Mouse (Mus musculus) hindbrain, embryonic 10.5 days (tissue): Measurements from ENCODE around the gene Efcc1. TPM values are rescaled to one million over a fixed set of nuclear protein-coding genes. Genes with fewer than 3 reads are reported as not detected.
A peak's percentile ranks its signal among the peaks of the same experiment; 100 is the strongest.

Experiments
- DNase-seq: peaks from one replicate; pipeline ENCODE4 v3.0.0-alpha.2; 2017; ENCODE audit warnings: low spot score
- H3K27ac ChIP-seq: fragments of 300-500 bp; sonication (generic); 2 replicates; pipeline ENCODE4 v1.5.1; 2016; ENCODE audit warnings: mild to moderate bottlenecking, moderate library complexity
- H3K27me3 ChIP-seq: fragments of 300-500 bp; sonication (generic); 2 replicates; pipeline ENCODE4 v1.6.1; 2016; ENCODE audit warnings: mild to moderate bottlenecking; ENCODE audit not compliant: poor library complexity, insufficient read depth, severe bottlenecking
- H3K36me3 ChIP-seq: fragments of 300-500 bp; sonication (generic); 2 replicates; pipeline ENCODE4 v1.6.1; 2016; ENCODE audit warnings: mild to moderate bottlenecking, moderate library complexity
- H3K4me1 ChIP-seq: fragments of 300-500 bp; sonication (generic); replicated peaks from 2 replicates; pipeline ENCODE4 v1.6.1; 2016; ENCODE audit warnings: mild to moderate bottlenecking
- H3K4me3 ChIP-seq: fragments of 300-500 bp; sonication (generic); 2 replicates; pipeline ENCODE4 v1.5.1; 2016; ENCODE audit warnings: mild to moderate bottlenecking, moderate library complexity
- H3K9me3 ChIP-seq: fragments of 300-500 bp; sonication (generic); 2 replicates; pipeline ENCODE4 v1.6.1; 2016; ENCODE audit warnings: mild to moderate bottlenecking, moderate library complexity
- WGBS: fragments of 180-500 bp; shearing (Covaris S2); methylation state at CpG from one replicate; pipeline ENCODE4 v1.1.7; 2016; 5-methylcytosine and 5-hydroxymethylcytosine counted together
- polyA plus RNA-seq: library from polyadenylated mRNA; unstranded; fragments of >200 nt; fragmentation: Nextera tagmentation; extraction: Ambion mirVana; gene quantifications from 2 replicates; pipeline ENCODE4 v1.2.1, GENCODE M21; 2016

Efcc1 gene
- polyA plus RNA-seq, 1 experiment from 2014 or later, result 5.8 TPM

GRCm38 (mm10) chr6:87788896-87789587 lies 58.4 kb downstream of the Efcc1 start:
- no peak for DNase-seq
- Histone ChIP-seq H3K9me3 (no peaks in the 10 kb centered on the region), H3K27me3 (no peaks in the 10 kb centered on the region), H3K36me3 (peaks cover 13% of the 10 kb centered on the region), H3K4me3 (no peak overlapping the region), H3K27ac (no peak overlapping the region), H3K4me1 (peaks cover 6% of the 10 kb centered on the region; the same call in 1 of the 2 replicates)
- WGBS, result 72% methylated on average over 5 of the region's 5 CpGs

GRCm38 (mm10) chr6:87789791-87790190 lies 59.1 kb downstream of the Efcc1 start:
- Histone ChIP-seq H3K36me3 (peaks cover 13% of the 10 kb centered on the region), H3K9me3 (no peaks in the 10 kb centered on the region), H3K27me3 (no peaks in the 10 kb centered on the region), H3K4me3 (no peak overlapping the region), H3K27ac (no peak overlapping the region), H3K4me1 (peaks cover 6% of the 10 kb centered on the region; the same call in 1 of the 2 replicates)
- no peak for DNase-seq
- WGBS, result 92% methylated on average over 6 of the region's 6 CpGs

GRCm38 (mm10) chr6:87790779-87791480 lies 60.3 kb downstream of the Efcc1 start:
- no peak overlapping the region for H3K4me3 ChIP-seq
- H3K36me3 ChIP-seq, result peaks cover 13% of the 10 kb centered on the region
- H3K27me3 ChIP-seq, result no peaks in the 10 kb centered on the region
- no peak overlapping the region for H3K27ac ChIP-seq
- WGBS, result 74% methylated on average over 7 of the region's 7 CpGs
- DNase-seq, result no peak
- no peaks in the 10 kb centered on the region for H3K9me3 ChIP-seq
- H3K4me1 ChIP-seq, result peaks cover 15% of the 10 kb centered on the region

- WGBS, result 94% methylated on average over 5 of the region's 5 CpGs
- Histone ChIP-seq H3K4me3 (no peak overlapping the region), H3K27ac (no peak overlapping the region), H3K4me1 (peaks cover 19% of the 10 kb centered on the region), H3K9me3 (no peaks in the 10 kb centered on the region), H3K27me3 (no peaks in the 10 kb centered on the region), H3K36me3 (peaks cover 13% of the 10 kb centered on the region)
- no peak for DNase-seq
Observed at GRCm38 (mm10) chr6:87791826-87792225, 61.2 kb downstream of the Efcc1 start.

- Histone ChIP-seq H3K4me1 (peaks cover 19% of the 10 kb centered on the region), H3K27ac (no peak overlapping the region), H3K4me3 (no peak overlapping the region), H3K9me3 (no peaks in the 10 kb centered on the region), H3K36me3 (peaks cover 13% of the 10 kb centered on the region), H3K27me3 (no peaks in the 10 kb centered on the region)
- WGBS, result 94% methylated on average over 10 of the region's 10 CpGs
- no peak for DNase-seq
Observed at GRCm38 (mm10) chr6:87793821-87794510, 63.3 kb downstream of the Efcc1 start.

- 49% methylated on average over 6 of the region's 6 CpGs for WGBS
- Histone ChIP-seq H3K36me3 (peaks cover 13% of the 10 kb centered on the region), H3K27ac (peak overlapping the region; percentile 42; the same call in 1 of the 2 replicates), H3K9me3 (no peaks in the 10 kb centered on the region), H3K4me1 (peaks cover 13% of the 10 kb centered on the region), H3K4me3 (no peak overlapping the region), H3K27me3 (no peaks in the 10 kb centered on the region)
- DNase-seq, result no peak
Observed at GRCm38 (mm10) chr6:87795385-87796150, 64.9 kb downstream of the Efcc1 start.

GRCm38 (mm10) chr6:87796251-87796880 lies 65.7 kb downstream of the Efcc1 start:
- H3K9me3 ChIP-seq, result no peaks in the 10 kb centered on the region

GRCm38 (mm10) chr6:87797321-87797720 lies 66.7 kb downstream of the Efcc1 start:
- H3K27me3 ChIP-seq, result no peaks in the 10 kb centered on the region
- H3K9me3 ChIP-seq, result no peaks in the 10 kb centered on the region
- H3K4me3 ChIP-seq, result no peak overlapping the region
- DNase-seq, result no peak
- peaks cover 13% of the 10 kb centered on the region for H3K4me1 ChIP-seq
- WGBS, result 61% methylated on average over 2 of the region's 2 CpGs
- H3K27ac ChIP-seq, result no peak overlapping the region
- peaks cover 4% of the 10 kb centered on the region for H3K36me3 ChIP-seq

More at GRCm38 (mm10) chr6:87796251-87796880, 65.7 kb downstream of the Efcc1 start:
- no peak overlapping the region for H3K4me3 ChIP-seq
- H3K36me3 ChIP-seq, result peaks cover 13% of the 10 kb centered on the region
- peaks cover 13% of the 10 kb centered on the region for H3K4me1 ChIP-seq
- H3K27ac ChIP-seq, result no peak overlapping the region
- WGBS, result 90% methylated on average over 6 of the region's 6 CpGs
- DNase-seq, result no peak
- no peaks in the 10 kb centered on the region for H3K27me3 ChIP-seq

- H3K9me3 ChIP-seq, result no peaks in the 10 kb centered on the region
- peaks cover 13% of the 10 kb centered on the region for H3K4me1 ChIP-seq
- peaks cover 5% of the 10 kb centered on the region for H3K36me3 ChIP-seq
- H3K4me3 ChIP-seq, result no peak overlapping the region
- H3K27ac ChIP-seq, result no peak overlapping the region
- DNase-seq, result no peak
- 90% methylated on average over 6 of the region's 6 CpGs for WGBS
- H3K27me3 ChIP-seq, result no peaks in the 10 kb centered on the region
Observed at GRCm38 (mm10) chr6:87799576-87799975, 68.9 kb downstream of the Efcc1 start.

GRCm38 (mm10) chr6:87802462-87802861 lies 71.8 kb downstream of the Efcc1 start:
- Histone ChIP-seq H3K36me3 (peaks cover 12% of the 10 kb centered on the region), H3K9me3 (no peaks in the 10 kb centered on the region), H3K27ac (no peak overlapping the region), H3K4me1 (0 out of 2 replicates have a peak, but pooled peaks cover 4% of the 10 kb centered on the region), H3K4me3 (no peak overlapping the region), H3K27me3 (no peaks in the 10 kb centered on the region)
- 88% methylated on average over 7 of the region's 7 CpGs for WGBS
- DNase-seq, result no peak

- 94% methylated on average over 1 of the region's 1 CpGs for WGBS
- 0 out of 2 replicates have a peak, but pooled peaks cover 4% of the 10 kb centered on the region for H3K4me1 ChIP-seq
- H3K36me3 ChIP-seq, result peaks cover 12% of the 10 kb centered on the region
- H3K27ac ChIP-seq, result no peak overlapping the region
- DNase-seq, result no peak
- H3K27me3 ChIP-seq, result no peaks in the 10 kb centered on the region
- no peak overlapping the region for H3K4me3 ChIP-seq
- H3K9me3 ChIP-seq, result no peaks in the 10 kb centered on the region
Observed at GRCm38 (mm10) chr6:87804036-87804435, 73.4 kb downstream of the Efcc1 start.

- DNase-seq, result no peak
Observed at GRCm38 (mm10) chr6:87804886-87805285, 74.2 kb downstream of the Efcc1 start.

More at GRCm38 (mm10) chr6:87804886-87805285, 74.2 kb downstream of the Efcc1 start:
- Histone ChIP-seq H3K4me1 (peaks cover 9% of the 10 kb centered on the region; the same call in 1 of the 2 replicates), H3K36me3 (peaks cover 12% of the 10 kb centered on the region), H3K4me3 (no peak overlapping the region), H3K27ac (no peak overlapping the region), H3K27me3 (0 out of 2 replicates have a peak, but pooled peaks cover 4% of the 10 kb centered on the region), H3K9me3 (no peaks in the 10 kb centered on the region)
- WGBS, result 90% methylated on average over 7 of the region's 7 CpGs
